Mouse (Mus musculus): ENCODE measurements at regions not wholly inside any gene's neighbourhood (a gene's known extent, or its start where the extent isn't known, plus 50 kb on each side); places are given as distances from the start of the nearest gene placed in this dataset.

DNA sequence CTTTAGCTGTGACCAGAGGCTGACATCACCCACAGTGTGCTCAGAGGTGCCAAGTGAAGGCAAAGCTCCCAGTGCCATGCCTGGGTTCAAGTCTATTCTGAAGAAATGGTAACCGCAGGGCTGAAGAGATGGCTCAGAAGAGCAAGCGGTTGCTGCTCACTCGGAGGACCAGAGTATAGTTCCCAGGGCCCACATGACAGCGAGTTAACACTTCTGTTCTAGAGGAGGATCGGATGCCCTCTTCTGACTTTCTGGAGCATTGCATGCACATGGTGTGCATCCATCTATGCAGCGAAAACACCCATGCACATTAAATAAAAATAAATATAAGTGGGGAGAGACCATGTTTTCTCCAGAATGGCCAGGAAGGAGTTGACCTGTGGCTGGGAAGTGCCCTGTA is 209.5 kb downstream of the Sorl1 start:
- H3K9me3 ChIP-seq (replicated peaks) = no peaks in the 10 kb centered on the region; the same call in 1 of the 2 replicates
- peaks cover 7% of the 10 kb centered on the region for H3K4me1 ChIP-seq (replicated peaks)
- no peak overlapping the region for H3K9ac ChIP-seq
- H3K4me3 ChIP-seq = no peak overlapping the region
- 77% methylated on average over 6 of the region's 6 CpGs for WGBS
- H3K27ac ChIP-seq (ENCODE audit: poor library complexity, severe bottlenecking) = no peak overlapping the region
- no peaks in the 10 kb centered on the region for H3K27me3 ChIP-seq (replicated peaks)
- no peak for ATAC-seq (ENCODE audit: insufficient number of reproducible peaks, low FRiP score)
- H3K36me3 ChIP-seq = no peaks in the 10 kb centered on the region
- H3K4me2 ChIP-seq = no peak overlapping the region

DNA sequence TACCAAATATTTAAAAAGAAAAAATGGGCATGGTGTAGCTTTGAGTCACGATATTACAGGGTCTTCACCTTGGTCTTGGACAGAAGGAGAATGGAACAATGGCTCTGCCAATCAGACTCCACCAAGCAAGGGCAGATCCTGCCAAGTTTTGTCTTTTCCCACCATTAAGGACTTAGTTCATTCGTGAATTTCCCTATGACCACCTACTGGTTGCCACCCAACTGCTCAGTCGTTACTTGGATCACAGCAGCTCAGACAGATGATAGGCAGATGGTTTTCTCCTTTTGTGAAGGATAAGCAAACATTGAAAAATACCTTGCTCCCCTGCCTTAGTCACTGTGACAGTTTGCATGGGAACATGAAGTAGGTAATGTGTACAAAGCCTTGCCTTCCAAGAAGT is 210.2 kb downstream of the Sorl1 start:
- Histone ChIP-seq H3K36me3 (no peaks in the 10 kb centered on the region), H3K4me1 (replicated peaks) (peaks cover 4% of the 10 kb centered on the region), H3K9ac (no peak overlapping the region), H3K27ac (ENCODE audit: poor library complexity, severe bottlenecking) (no peak overlapping the region), H3K27me3 (replicated peaks) (no peaks in the 10 kb centered on the region), H3K9me3 (replicated peaks) (no peaks in the 10 kb centered on the region; the same call in 1 of the 2 replicates), H3K4me3 (no peak overlapping the region), H3K4me2 (no peak overlapping the region)
- no peak for ATAC-seq (ENCODE audit: insufficient number of reproducible peaks, low FRiP score)
- 71% methylated on average over 3 of the region's 3 CpGs for WGBS

DNA sequence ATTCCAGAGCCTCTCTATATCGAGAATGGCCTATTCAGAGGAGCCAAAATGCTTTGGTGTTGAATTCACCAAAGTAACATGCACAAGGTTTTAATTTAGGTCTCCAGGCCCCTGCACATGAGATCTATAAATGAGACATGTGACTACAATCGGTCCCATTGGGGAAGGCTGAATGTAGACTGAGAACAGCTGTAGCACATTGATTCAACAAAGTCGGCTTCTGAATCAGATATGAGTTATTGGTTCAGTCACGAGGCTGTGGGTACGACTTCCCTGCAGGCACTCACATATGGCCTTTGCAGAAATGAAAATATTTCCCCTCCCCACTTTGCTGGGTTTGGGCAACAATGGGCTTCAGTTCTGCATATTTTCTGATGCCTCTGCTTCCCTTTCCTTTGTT is 211.6 kb downstream of the Sorl1 start:
- ATAC-seq (ENCODE audit: insufficient number of reproducible peaks, low FRiP score) = no peak
- no peak overlapping the region for H3K4me2 ChIP-seq
- no peak overlapping the region for H3K4me3 ChIP-seq
- no peaks in the 10 kb centered on the region for H3K27me3 ChIP-seq (replicated peaks)
- H3K9ac ChIP-seq = no peak overlapping the region
- H3K9me3 ChIP-seq (replicated peaks) = no peaks in the 10 kb centered on the region; the same call in 1 of the 2 replicates
- H3K36me3 ChIP-seq = no peaks in the 10 kb centered on the region
- 86% methylated on average over 5 of the region's 5 CpGs for WGBS
- H3K4me1 ChIP-seq (replicated peaks) = no peaks in the 10 kb centered on the region
- no peak overlapping the region for H3K27ac ChIP-seq (ENCODE audit: poor library complexity, severe bottlenecking)

DNA sequence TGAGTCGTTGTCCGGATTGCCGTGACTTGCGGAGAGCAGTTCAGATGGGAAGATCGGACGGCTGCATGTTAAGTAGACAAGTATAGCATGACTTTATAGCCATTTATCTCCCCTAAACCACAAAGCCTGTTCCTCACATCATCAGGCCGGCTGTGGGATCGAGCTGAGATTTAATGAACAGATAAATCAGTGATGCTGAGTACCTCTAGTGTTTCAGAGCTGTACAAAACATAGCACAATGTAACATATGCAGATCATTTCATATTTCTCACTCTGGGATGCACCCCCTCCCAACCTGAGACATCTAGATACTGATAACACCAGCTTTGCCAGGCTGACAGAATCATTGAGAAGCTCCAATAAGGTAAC is 223.5 kb downstream of the Sorl1 start:
- no peak overlapping the region for H3K9ac ChIP-seq
- WGBS = 88% methylated on average over 8 of the region's 8 CpGs
- no peaks in the 10 kb centered on the region for H3K9me3 ChIP-seq (replicated peaks)
- H3K27me3 ChIP-seq (replicated peaks) = no peaks in the 10 kb centered on the region
- H3K4me3 ChIP-seq = no peak overlapping the region
- no peak overlapping the region for H3K27ac ChIP-seq (ENCODE audit: poor library complexity, severe bottlenecking)
- H3K36me3 ChIP-seq = no peaks in the 10 kb centered on the region
- 0 out of 2 replicates have a peak, but pooled peaks cover 9% of the 10 kb centered on the region for H3K4me1 ChIP-seq (replicated peaks)
- no peak for ATAC-seq (ENCODE audit: insufficient number of reproducible peaks, low FRiP score)
- no peak overlapping the region for H3K4me2 ChIP-seq

DNA sequence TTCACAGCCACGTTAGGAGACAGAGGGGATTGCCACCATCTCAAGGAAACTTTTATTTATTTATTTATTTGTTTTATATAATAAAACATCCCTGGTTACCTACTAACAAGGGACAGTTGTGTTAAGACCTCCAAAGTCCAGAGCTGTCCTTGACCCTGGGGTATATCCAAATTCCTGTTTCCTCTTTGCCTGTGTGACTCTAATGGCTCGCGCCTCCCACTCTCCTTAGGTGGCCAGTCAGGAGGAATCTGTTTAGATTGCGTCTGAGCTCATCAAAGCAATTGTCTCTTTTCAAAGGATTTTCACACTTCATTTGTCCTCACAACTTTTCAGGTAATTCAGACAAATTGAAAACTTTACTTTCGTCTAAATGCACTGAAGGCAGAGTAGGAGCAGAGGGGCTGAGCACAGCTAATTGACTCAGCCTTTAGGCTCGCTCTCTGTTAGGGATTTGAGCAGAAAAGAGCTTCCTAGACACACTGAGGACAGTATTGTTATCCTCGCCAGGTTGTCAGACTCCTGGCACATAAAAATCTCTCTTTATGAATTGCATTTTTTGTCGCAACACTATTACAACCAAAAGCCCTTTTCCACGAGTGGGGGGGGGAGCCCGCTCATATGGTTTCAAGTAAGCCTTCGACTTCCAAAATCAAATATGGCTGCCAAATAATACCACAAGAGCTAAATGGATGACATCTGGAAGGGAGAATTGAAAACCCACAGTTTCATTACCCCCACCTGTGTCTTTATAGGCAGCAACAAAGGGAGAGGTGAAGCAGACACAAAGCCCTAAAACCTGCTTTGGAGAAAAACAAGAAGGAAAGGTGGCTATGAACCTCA is 224.1 kb downstream of the Sorl1 start:
- ATAC-seq (ENCODE audit: insufficient number of reproducible peaks, low FRiP score) = no peak
- Histone ChIP-seq H3K36me3 (no peaks in the 10 kb centered on the region), H3K27me3 (replicated peaks) (no peaks in the 10 kb centered on the region), H3K9me3 (replicated peaks) (no peaks in the 10 kb centered on the region), H3K27ac (ENCODE audit: poor library complexity, severe bottlenecking) (no peak overlapping the region), H3K9ac (no peak overlapping the region), H3K4me1 (replicated peaks) (0 out of 2 replicates have a peak, but pooled peaks cover 9% of the 10 kb centered on the region), H3K4me3 (no peak overlapping the region), H3K4me2 (no peak overlapping the region)
- WGBS = 57% methylated on average over 11 of the region's 11 CpGs

DNA sequence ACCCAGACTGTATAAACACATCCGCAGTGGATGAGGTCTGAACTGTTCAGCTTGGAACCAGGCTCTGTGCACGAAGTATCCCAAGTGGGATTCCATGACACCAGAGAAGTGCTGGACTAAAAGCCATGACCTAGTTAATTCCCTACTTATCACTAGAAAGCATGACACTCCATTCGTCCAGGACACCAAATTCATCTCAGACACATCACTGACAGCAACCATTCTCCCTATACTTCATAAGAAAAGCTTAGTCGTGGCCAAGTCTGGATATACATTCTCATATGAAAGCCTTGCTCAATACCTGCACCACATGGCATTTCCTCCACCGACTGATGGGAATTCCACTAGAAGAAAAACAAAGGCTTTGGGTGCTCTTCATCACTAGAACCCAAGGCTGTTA is 229.0 kb downstream of the Sorl1 start:
- WGBS = 74% methylated on average over 5 of the region's 5 CpGs
- no peak overlapping the region for H3K4me3 ChIP-seq
- peaks cover 27% of the 10 kb centered on the region for H3K4me1 ChIP-seq (replicated peaks)
- no peaks in the 10 kb centered on the region for H3K9me3 ChIP-seq (replicated peaks)
- H3K4me2 ChIP-seq = no peak overlapping the region
- H3K27me3 ChIP-seq (replicated peaks) = no peaks in the 10 kb centered on the region
- no peak overlapping the region for H3K27ac ChIP-seq (ENCODE audit: poor library complexity, severe bottlenecking)
- no peak for ATAC-seq (ENCODE audit: insufficient number of reproducible peaks, low FRiP score)
- no peaks in the 10 kb centered on the region for H3K36me3 ChIP-seq
- H3K9ac ChIP-seq = no peak overlapping the region

DNA sequence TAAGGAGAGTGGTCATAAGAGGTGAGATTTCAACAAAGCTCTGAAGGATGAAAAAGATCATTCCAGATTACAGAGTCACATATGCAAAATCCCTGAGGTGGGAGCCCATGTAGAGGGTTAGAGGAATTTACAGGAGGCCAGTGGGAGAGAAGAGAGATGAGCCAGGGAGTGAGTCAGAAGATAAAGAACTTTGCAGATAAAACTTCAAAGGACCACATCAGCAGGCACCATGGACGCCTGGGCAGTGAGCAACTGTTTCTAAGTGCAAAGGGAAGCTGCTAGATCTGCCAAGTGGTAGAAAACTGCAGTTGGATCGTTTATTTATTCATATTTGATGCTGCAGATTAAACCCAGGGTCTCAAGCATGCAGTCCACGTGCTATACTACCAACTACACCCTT is 231.3 kb downstream of the Sorl1 start:
- H3K27ac ChIP-seq (ENCODE audit: poor library complexity, severe bottlenecking) = no peak overlapping the region
- WGBS = 21% methylated on average over 3 of the region's 3 CpGs
- no peaks in the 10 kb centered on the region for H3K9me3 ChIP-seq (replicated peaks)
- H3K4me1 ChIP-seq (replicated peaks) = peaks cover 25% of the 10 kb centered on the region
- H3K4me3 ChIP-seq = no peak overlapping the region
- no peak overlapping the region for H3K9ac ChIP-seq
- ATAC-seq (ENCODE audit: insufficient number of reproducible peaks, low FRiP score) = no peak
- no peaks in the 10 kb centered on the region for H3K36me3 ChIP-seq
- no peak overlapping the region for H3K4me2 ChIP-seq
- no peaks in the 10 kb centered on the region for H3K27me3 ChIP-seq (replicated peaks)

DNA sequence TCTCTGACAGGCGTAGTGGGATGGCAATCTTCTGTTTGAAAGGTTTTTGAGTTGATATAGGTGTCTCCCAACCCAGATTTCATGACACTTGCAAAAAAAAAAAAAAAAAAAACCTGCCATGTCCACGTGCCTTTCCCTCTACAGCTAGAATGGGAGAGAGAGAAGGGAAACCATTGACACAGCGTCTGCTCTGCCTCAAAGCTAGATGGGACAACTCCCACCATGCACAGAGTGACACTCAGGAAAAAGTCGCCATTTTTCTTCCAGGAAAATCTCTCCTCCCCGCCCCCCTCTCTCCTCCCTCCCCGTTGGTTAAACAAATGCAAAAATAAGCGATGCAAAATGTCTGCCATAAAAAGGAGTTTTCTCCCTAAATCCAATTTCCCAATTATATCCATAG is 232.9 kb downstream of the Sorl1 start:
- no peaks in the 10 kb centered on the region for H3K36me3 ChIP-seq
- H3K4me2 ChIP-seq = peak overlapping the region; percentile 73
- no peak overlapping the region for H3K9ac ChIP-seq
- no peaks in the 10 kb centered on the region for H3K9me3 ChIP-seq (replicated peaks)
- ATAC-seq (ENCODE audit: insufficient number of reproducible peaks, low FRiP score) = no peak
- 36% methylated on average over 7 of the region's 7 CpGs for WGBS
- no peaks in the 10 kb centered on the region for H3K27me3 ChIP-seq (replicated peaks)
- peaks cover 25% of the 10 kb centered on the region for H3K4me1 ChIP-seq (replicated peaks)
- peak overlapping the region; percentile 89 for H3K27ac ChIP-seq (ENCODE audit: poor library complexity, severe bottlenecking)
- H3K4me3 ChIP-seq = no peak overlapping the region; the same call in 1 of the 2 replicates

DNA sequence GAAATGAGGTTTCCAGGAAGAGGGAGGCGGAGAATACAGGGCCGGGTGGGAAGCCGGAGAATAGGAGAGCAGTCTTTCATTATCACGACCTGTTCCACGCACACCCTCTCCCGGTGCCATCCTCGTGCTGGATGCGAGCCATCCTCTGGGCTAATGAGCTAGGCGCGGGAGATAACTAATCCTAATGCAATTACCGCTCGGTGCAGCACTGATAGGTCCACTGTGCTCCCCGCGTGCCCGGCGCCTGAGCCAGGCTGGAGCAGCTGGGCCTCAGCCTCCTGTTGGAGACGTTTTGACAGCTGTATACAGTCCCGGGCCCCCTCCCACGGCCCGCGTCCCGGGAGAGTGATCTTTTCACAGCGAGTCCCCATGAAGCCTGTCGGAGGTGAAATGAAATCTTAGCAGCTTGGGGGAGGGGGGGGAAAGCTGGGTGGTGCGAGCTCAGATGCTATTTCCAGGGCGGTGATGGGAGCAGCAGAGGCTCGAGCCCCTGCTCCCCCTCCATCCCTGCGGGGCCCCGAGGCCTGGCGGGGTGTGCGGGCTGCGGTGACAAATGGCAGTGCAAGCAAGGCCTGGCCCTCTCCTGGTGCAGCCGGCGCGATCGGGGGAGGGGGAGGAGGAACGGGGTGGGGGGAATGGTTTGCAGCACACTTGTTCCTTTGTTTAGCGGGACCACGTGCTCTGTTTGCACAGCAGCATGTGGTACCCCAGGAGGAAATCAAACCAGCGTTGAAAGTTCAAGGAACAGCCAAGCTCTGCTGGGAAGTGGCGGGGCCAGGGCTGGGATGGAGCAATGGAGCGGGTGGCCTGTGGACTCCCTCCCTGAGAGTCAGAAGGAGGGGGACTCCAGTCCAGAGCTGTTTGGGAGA is 233.6 kb downstream of the Sorl1 start:
- H3K4me2 ChIP-seq = peak overlapping the region; percentile 73
- H3K9ac ChIP-seq = peak overlapping the region; percentile 66
- ATAC-seq (ENCODE audit: insufficient number of reproducible peaks, low FRiP score) = peak; percentile 86
- H3K4me3 ChIP-seq = peak overlapping the region; percentile 40
- no peaks in the 10 kb centered on the region for H3K36me3 ChIP-seq
- H3K9me3 ChIP-seq (replicated peaks) = no peaks in the 10 kb centered on the region
- H3K27ac ChIP-seq (ENCODE audit: poor library complexity, severe bottlenecking) = peak overlapping the region; percentile 89
- 2% methylated on average over 42 of the region's 42 CpGs for WGBS
- no peaks in the 10 kb centered on the region for H3K27me3 ChIP-seq (replicated peaks)
- H3K4me1 ChIP-seq (replicated peaks) = peaks cover 25% of the 10 kb centered on the region

DNA sequence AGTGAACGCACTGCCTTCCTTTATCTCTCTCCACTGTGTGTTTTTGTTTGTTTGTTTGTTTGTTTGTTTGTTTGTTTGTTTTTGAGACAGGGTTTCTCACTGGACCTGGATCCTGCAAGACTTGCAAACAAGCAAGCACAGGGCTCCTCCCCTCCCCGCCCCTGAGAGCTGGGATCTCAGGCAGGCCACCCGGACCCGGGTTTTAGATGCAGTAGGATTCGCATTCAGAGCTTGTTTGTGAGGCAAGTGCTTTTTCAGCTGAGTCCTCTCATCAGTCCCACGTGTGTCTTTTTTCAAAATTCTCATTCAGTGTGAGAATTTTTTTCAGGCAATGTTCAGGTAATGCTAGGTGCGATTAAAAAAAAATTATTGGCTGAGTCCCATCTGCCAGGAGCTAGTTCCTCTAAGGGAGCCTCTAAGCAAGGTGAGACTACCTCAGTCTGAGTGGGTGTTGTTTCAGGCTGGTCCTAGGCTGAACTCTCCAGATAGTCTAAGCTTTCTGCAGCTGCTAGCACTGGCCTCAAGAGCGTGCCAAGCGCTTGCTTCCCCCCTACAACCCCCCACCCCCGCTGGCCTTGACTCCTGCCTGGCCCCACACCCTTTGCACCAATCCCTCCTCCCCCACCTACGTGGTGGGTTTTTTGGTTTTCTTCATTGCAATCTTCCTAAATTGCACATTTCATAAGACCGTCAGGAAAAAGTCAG is 234.4 kb downstream of the Sorl1 start:
- Histone ChIP-seq H3K27ac (ENCODE audit: poor library complexity, severe bottlenecking) (peak overlapping the region; percentile 89), H3K9ac (peak overlapping the region; percentile 66), H3K4me2 (peak overlapping the region; percentile 73), H3K4me3 (peak overlapping the region; percentile 40), H3K9me3 (replicated peaks) (no peaks in the 10 kb centered on the region), H3K4me1 (replicated peaks) (peaks cover 25% of the 10 kb centered on the region), H3K27me3 (replicated peaks) (no peaks in the 10 kb centered on the region), H3K36me3 (no peaks in the 10 kb centered on the region)
- peak; percentile 44 for ATAC-seq (ENCODE audit: insufficient number of reproducible peaks, low FRiP score)
- WGBS = 37% methylated on average over 12 of the region's 12 CpGs

DNA sequence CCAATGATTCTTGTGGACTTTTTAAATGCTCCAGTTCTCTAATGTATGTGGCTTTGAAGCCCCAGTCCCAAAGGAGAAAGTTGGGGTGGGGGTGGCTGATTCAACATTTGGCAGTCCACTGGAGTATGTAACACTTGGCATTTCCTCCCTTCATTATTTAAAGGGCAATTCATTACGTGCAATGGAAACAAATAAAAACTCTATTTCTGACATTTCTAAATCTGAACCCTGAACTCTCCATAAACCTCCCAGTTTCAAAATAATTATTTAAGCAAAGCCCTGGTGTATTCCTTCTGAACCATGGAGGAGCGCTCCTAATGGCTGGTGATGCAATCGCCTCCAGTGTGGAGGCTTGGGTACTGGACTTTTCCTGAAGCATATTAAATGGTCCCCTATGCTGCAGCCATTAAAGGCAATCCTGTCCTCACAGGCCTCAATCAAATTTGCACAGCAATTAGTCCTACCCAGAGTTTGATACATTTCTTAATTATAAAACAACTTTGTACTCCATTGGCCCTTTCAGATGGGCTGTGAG is 235.4 kb downstream of the Sorl1 start:
- Histone ChIP-seq H3K9ac (no peak overlapping the region), H3K27ac (ENCODE audit: poor library complexity, severe bottlenecking) (no peak overlapping the region), H3K9me3 (replicated peaks) (no peaks in the 10 kb centered on the region), H3K4me1 (replicated peaks) (peaks cover 25% of the 10 kb centered on the region), H3K27me3 (replicated peaks) (no peaks in the 10 kb centered on the region), H3K36me3 (no peaks in the 10 kb centered on the region), H3K4me2 (no peak overlapping the region), H3K4me3 (no peak overlapping the region)
- 84% methylated on average over 3 of the region's 3 CpGs for WGBS
- ATAC-seq (ENCODE audit: insufficient number of reproducible peaks, low FRiP score) = no peak
